Mouse (Mus musculus) brain, adult 2 months (tissue): ENCODE measurements around the gene Fgfr2.
"Not testable (repeated sequence)": the region's sequence is repeated elsewhere in the genome, so short reads cannot be mapped to it uniquely, and the experiment has no call there.

Source experiments
- DNase-seq: peaks from one replicate; pipeline ENCODE4 v3.0.0; 2011; ENCODE audit warnings: low read depth, low spot score

Gene Fgfr2

GRCm38 (mm10) chr7:132458493-132458892 lies 664.7 kb downstream of the Fgfr2 start:
- DNase-seq = no peak

- DNase-seq = peak; percentile 51
These were observed 668.0 kb downstream of the Fgfr2 start for GRCm38 (mm10) chr7:132455071-132455720.

GRCm38 (mm10) chr7:132449891-132450735 lies 673.0 kb downstream of the Fgfr2 start:
- DNase-seq = no peak

GRCm38 (mm10) chr7:132448511-132449154 lies 674.5 kb downstream of the Fgfr2 start:
- DNase-seq = no peak

GRCm38 (mm10) chr7:132447558-132447957 lies 675.6 kb downstream of the Fgfr2 start:
- peak; percentile 50 for DNase-seq

GRCm38 (mm10) chr7:132446841-132447240 lies 676.3 kb downstream of the Fgfr2 start:
- DNase-seq = peak; percentile 91

GRCm38 (mm10) chr7:132444221-132444620 lies 678.9 kb downstream of the Fgfr2 start:
- DNase-seq = peak; percentile 90

GRCm38 (mm10) chr7:132443769-132444168 lies 679.4 kb downstream of the Fgfr2 start:
- no peak for DNase-seq

GRCm38 (mm10) chr7:132443134-132443533 lies 680.0 kb downstream of the Fgfr2 start:
- DNase-seq = no peak

GRCm38 (mm10) chr7:132442133-132442763 lies 680.9 kb downstream of the Fgfr2 start:
- DNase-seq = not testable (repeated sequence)

- no peak for DNase-seq
These were observed 683.2 kb downstream of the Fgfr2 start for GRCm38 (mm10) chr7:132439916-132440315.

GRCm38 (mm10) chr7:132438060-132438459 lies 685.1 kb downstream of the Fgfr2 start:
- DNase-seq = no peak

GRCm38 (mm10) chr7:132437431-132437830 lies 685.7 kb downstream of the Fgfr2 start:
- DNase-seq = peak; percentile 55

GRCm38 (mm10) chr7:132435486-132436055 lies 687.6 kb downstream of the Fgfr2 start:
- DNase-seq = no peak

GRCm38 (mm10) chr7:132429324-132429723 lies 693.8 kb downstream of the Fgfr2 start:
- peak; percentile 65 for DNase-seq

GRCm38 (mm10) chr7:132428308-132428707 lies 694.8 kb downstream of the Fgfr2 start:
- no peak for DNase-seq

GRCm38 (mm10) chr7:132426069-132426468 lies 697.1 kb downstream of the Fgfr2 start:
- DNase-seq = no peak

- peak; percentile 61 for DNase-seq
These were observed 697.7 kb downstream of the Fgfr2 start for GRCm38 (mm10) chr7:132425364-132425999.

- DNase-seq = no peak
These were observed 699.6 kb downstream of the Fgfr2 start for GRCm38 (mm10) chr7:132423570-132423969.

- no peak for DNase-seq
These were observed 703.5 kb downstream of the Fgfr2 start for GRCm38 (mm10) chr7:132419378-132420255.
